Mouse (Mus musculus): Measurements from ENCODE around the gene Npnt. TPM values are rescaled to one million over a fixed set of nuclear protein-coding genes. Genes with fewer than 3 reads are reported as not detected.

Gene Npnt
- polyA plus RNA-seq (2012; rRNA removed) = 0.74 and 0.90 TPM in 2 replicates
- 1.0 and 1.5 TPM in 2 replicates for polyA plus RNA-seq (2014; fragmentation: Nextera tagmentation; extraction: Ambion mirVana)

- Histone ChIP-seq H3K9ac (replicated peaks) (no peak within 1 kb of the TSS), H3K4me3 (ENCODE audit: insufficient read depth in 1 of 2, low read depth in 2 of 2, low read length in 2 of 2) (peak within 1 kb of the TSS; percentile 38 to 39), H3K9me3 (ENCODE audit: control insufficient read depth, low read length) (no peaks in the 10 kb centered on the region), H3K4me2 (ENCODE audit: low read depth) (peak within 1 kb of the TSS; percentile 54), H3K27me3 (ENCODE audit: control insufficient read depth, insufficient read depth, low read length) (peaks cover 25% of the 10 kb centered on the region), H3K4me1 (replicated peaks; ENCODE audit: control insufficient read depth in 2 of 2, insufficient read depth in 2 of 2, low read length in 1 of 2) (no peaks in the 10 kb centered on the region), H3K36me3 (replicated peaks; ENCODE audit: control insufficient read depth, insufficient read depth, low read depth) (no peaks in the 10 kb centered on the region), H3K27ac (no peak within 1 kb of the TSS)
- DNase-seq (ENCODE audit: low read depth in 3 of 3, low spot score in 3 of 3) (no peak), ATAC-seq (ENCODE audit: insufficient read depth) (peak; percentile 55)
- under 1% methylated on average over 57 of the region's 82 CpGs for WGBS (ENCODE audit: insufficient replicate concordance)
- TF ChIP-seq CTCF (IDR thresholded peaks at IDR 0.05; ENCODE audit: low read depth) = no peak
- no peak for TF ChIP-seq EP300 (IDR thresholded peaks at IDR 0.05; ENCODE audit: low read depth)
Observed at GRCm38 (mm10) chr3:132949791-132950528, at the start of gene Npnt. TSS of gene Npnt (minus strand) at chr3:132950291.

- H3K4me2 ChIP-seq (ENCODE audit: low read depth) = no peak overlapping the region
- H3K27me3 ChIP-seq (ENCODE audit: control insufficient read depth, insufficient read depth, low read length) = no peaks in the 10 kb centered on the region
- no peak for ATAC-seq (ENCODE audit: insufficient read depth)
- DNase-seq (ENCODE audit: low read depth in 3 of 3, low spot score in 3 of 3) = no peak
- no peaks in the 10 kb centered on the region for H3K4me1 ChIP-seq (replicated peaks; ENCODE audit: control insufficient read depth in 2 of 2, insufficient read depth in 2 of 2, low read length in 1 of 2)
- no peak overlapping the region for H3K27ac ChIP-seq
- H3K4me3 ChIP-seq (ENCODE audit: insufficient read depth in 1 of 2, low read depth in 2 of 2, low read length in 2 of 2) = no peak overlapping the region
- H3K36me3 ChIP-seq (replicated peaks; ENCODE audit: control insufficient read depth, insufficient read depth, low read depth) = no peaks in the 10 kb centered on the region
- H3K9ac ChIP-seq (replicated peaks) = no peak overlapping the region
- no peak for TF ChIP-seq CTCF (IDR thresholded peaks at IDR 0.05; ENCODE audit: low read depth)
- no peak for TF ChIP-seq EP300 (IDR thresholded peaks at IDR 0.05; ENCODE audit: low read depth)
- no peaks in the 10 kb centered on the region for H3K9me3 ChIP-seq (ENCODE audit: control insufficient read depth, low read length)
- WGBS (ENCODE audit: insufficient replicate concordance) = 86% methylated on average over 9 of the region's 9 CpGs
Observed at GRCm38 (mm10) chr3:132996299-132996698, 46.2 kb upstream of the Npnt start.

- Histone ChIP-seq H3K9me3 (ENCODE audit: control insufficient read depth, low read length) (no peaks in the 10 kb centered on the region), H3K27me3 (ENCODE audit: control insufficient read depth, insufficient read depth, low read length) (no peaks in the 10 kb centered on the region), H3K27ac (no peak overlapping the region), H3K9ac (replicated peaks) (no peak overlapping the region), H3K36me3 (replicated peaks; ENCODE audit: control insufficient read depth, insufficient read depth, low read depth) (no peaks in the 10 kb centered on the region), H3K4me2 (ENCODE audit: low read depth) (no peak overlapping the region), H3K4me3 (ENCODE audit: insufficient read depth in 1 of 2, low read depth in 2 of 2, low read length in 2 of 2) (no peak overlapping the region), H3K4me1 (replicated peaks; ENCODE audit: control insufficient read depth in 2 of 2, insufficient read depth in 2 of 2, low read length in 1 of 2) (no peaks in the 10 kb centered on the region)
- ATAC-seq (ENCODE audit: insufficient read depth) (no peak), DNase-seq (ENCODE audit: low read depth in 3 of 3, low spot score in 3 of 3) (no peak)
- WGBS (ENCODE audit: insufficient replicate concordance) = 87% methylated on average over 3 of the region's 3 CpGs
- no peak for TF ChIP-seq EP300 (IDR thresholded peaks at IDR 0.05; ENCODE audit: low read depth)
- no peak for TF ChIP-seq CTCF (IDR thresholded peaks at IDR 0.05; ENCODE audit: low read depth)
Observed at GRCm38 (mm10) chr3:132995904-132996267, 45.8 kb upstream of the Npnt start.

- Histone ChIP-seq H3K27me3 (ENCODE audit: control insufficient read depth, insufficient read depth, low read length) (no peaks in the 10 kb centered on the region), H3K9ac (replicated peaks) (no peak overlapping the region), H3K27ac (no peak overlapping the region), H3K9me3 (ENCODE audit: control insufficient read depth, low read length) (no peaks in the 10 kb centered on the region), H3K4me3 (ENCODE audit: insufficient read depth in 1 of 2, low read depth in 2 of 2, low read length in 2 of 2) (no peak overlapping the region), H3K4me1 (replicated peaks; ENCODE audit: control insufficient read depth in 2 of 2, insufficient read depth in 2 of 2, low read length in 1 of 2) (no peaks in the 10 kb centered on the region), H3K4me2 (ENCODE audit: low read depth) (no peak overlapping the region), H3K36me3 (replicated peaks; ENCODE audit: control insufficient read depth, insufficient read depth, low read depth) (no peaks in the 10 kb centered on the region)
- no peak for DNase-seq (ENCODE audit: low read depth in 3 of 3, low spot score in 3 of 3)
- no peak for ATAC-seq (ENCODE audit: insufficient read depth)
- WGBS (ENCODE audit: insufficient replicate concordance) = 79% methylated on average over 7 of the region's 7 CpGs
- TF ChIP-seq EP300 (IDR thresholded peaks at IDR 0.05; ENCODE audit: low read depth) (no peak), CTCF (IDR thresholded peaks at IDR 0.05; ENCODE audit: low read depth) (no peak)
Observed at GRCm38 (mm10) chr3:132995172-132995903, 45.2 kb upstream of the Npnt start.

- Histone ChIP-seq H3K4me3 (ENCODE audit: insufficient read depth in 1 of 2, low read depth in 2 of 2, low read length in 2 of 2) (no peak overlapping the region), H3K4me2 (ENCODE audit: low read depth) (no peak overlapping the region), H3K4me1 (replicated peaks; ENCODE audit: control insufficient read depth in 2 of 2, insufficient read depth in 2 of 2, low read length in 1 of 2) (no peaks in the 10 kb centered on the region), H3K27me3 (ENCODE audit: control insufficient read depth, insufficient read depth, low read length) (no peaks in the 10 kb centered on the region), H3K27ac (no peak overlapping the region), H3K9ac (replicated peaks) (no peak overlapping the region), H3K9me3 (ENCODE audit: control insufficient read depth, low read length) (no peaks in the 10 kb centered on the region), H3K36me3 (replicated peaks; ENCODE audit: control insufficient read depth, insufficient read depth, low read depth) (peaks cover 6% of the 10 kb centered on the region)
- no peak for ATAC-seq (ENCODE audit: insufficient read depth)
- TF ChIP-seq EP300 (IDR thresholded peaks at IDR 0.05; ENCODE audit: low read depth) (no peak), CTCF (IDR thresholded peaks at IDR 0.05; ENCODE audit: low read depth) (no peak)
- WGBS (ENCODE audit: insufficient replicate concordance) = 80% methylated on average over 5 of the region's 5 CpGs
- no peak for DNase-seq (ENCODE audit: low read depth in 3 of 3, low spot score in 3 of 3)
Observed at GRCm38 (mm10) chr3:132986188-132986587, 36.1 kb upstream of the Npnt start.

Data from liver, embryonic 14.5 days (tissue).